Mouse (Mus musculus): ENCODE data around the gene Aif1. TPM values are rescaled to one million over a fixed set of nuclear protein-coding genes. Genes with fewer than 3 reads are reported as not detected.

Gene Aif1
- polyA plus RNA-seq, 3 experiments from 2014 or later: 0.79 to 5.4 (median 2.1) TPM

GRCm38 (mm10) chr17:35194844-35195630 is 19.2 kb upstream of the Aif1 start:
- peak; percentile 33 for ATAC-seq

- ATAC-seq: peak; percentile 60
These were observed 18.3 kb upstream of the Aif1 start, which contains the start of gene Ltb for GRCm38 (mm10) chr17:35193881-35194843. Gene Ltb (plus strand): TSS chr17:35194439.

GRCm38 (mm10) chr17:35192924-35193323 is 17.1 kb upstream of the Aif1 start:
- no peak for ATAC-seq

- no peak for ATAC-seq
These were observed 15.9 kb upstream of the Aif1 start for GRCm38 (mm10) chr17:35191723-35192122.

- ATAC-seq: peak; percentile 72
These were observed 14.2 kb upstream of the Aif1 start for GRCm38 (mm10) chr17:35190096-35190495.

- ATAC-seq: no peak
These were observed 13.3 kb upstream of the Aif1 start for GRCm38 (mm10) chr17:35189186-35189585.

GRCm38 (mm10) chr17:35187959-35188610 is 12.2 kb upstream of the Aif1 start, which contains the start of gene Lst1:
Gene Lst1 (minus strand): TSS chr17:35188439.
- ATAC-seq: no peak

- ATAC-seq: no peak
These were observed 11.5 kb upstream of the Aif1 start for GRCm38 (mm10) chr17:35187345-35187744.

- peak; percentile 30 for ATAC-seq
These were observed 10.8 kb upstream of the Aif1 start for GRCm38 (mm10) chr17:35186681-35187080.

GRCm38 (mm10) chr17:35185639-35186611 is 10.1 kb upstream of the Aif1 start:
- peak; percentile 42 for ATAC-seq

GRCm38 (mm10) chr17:35180093-35180492 is 4.2 kb upstream of the Aif1 start:
- peak; percentile 17 for ATAC-seq

- ATAC-seq: peak; percentile 41
These were observed 2.7 kb upstream of the Aif1 start for GRCm38 (mm10) chr17:35178528-35178927.

- ATAC-seq: no peak
These were observed 486 bp downstream of the Aif1 start for GRCm38 (mm10) chr17:35175382-35175781.

GRCm38 (mm10) chr17:35174201-35174977 is 1.5 kb downstream of the Aif1 start:
- ATAC-seq: peak; percentile 53

- peak; percentile 74 for ATAC-seq
These were observed 2.5 kb downstream of the Aif1 start for GRCm38 (mm10) chr17:35173329-35173728.

GRCm38 (mm10) chr17:35172445-35173234 is 3.2 kb downstream of the Aif1 start:
- peak; percentile 63 for ATAC-seq

GRCm38 (mm10) chr17:35168541-35169207 is 7.2 kb downstream of the Aif1 start:
- ATAC-seq: no peak

- no peak for ATAC-seq
These were observed 8.1 kb downstream of the Aif1 start for GRCm38 (mm10) chr17:35167794-35168193.
